In genomic region chr15:9074139-9074538, GRCm38 (mm10) we compare ENCODE assay signal across 14 mouse cellular contexts. TPM values are rescaled to one million over a fixed set of nuclear protein-coding genes. Genes with fewer than 3 reads are reported as not detected.
A peak's percentile ranks its signal among the peaks of the same experiment; 100 is the strongest.
DNase-seq lines count a peak whose midpoint lies in the region; ATAC-seq and TF ChIP-seq lines count a peak whose summit lies in the region.
"Had no signal": no experiment of that assay in that cellular context is flagged by ENCODE, and none has a peak within 500 bp of the region (broad histone marks: within the 10 kb centered on the region; RNA-seq: fewer than 3 reads in every experiment).

No protein-coding gene starts in this region.

- H3K4me3 ChIP-seq in heart, postnatal 0 days (ENCODE audit: low read depth, low read length) = no peak overlapping the region
- no peak overlapping the region for H3K4me3 ChIP-seq in midbrain, embryonic 13.5 days (replicated peaks)
- no peak overlapping the region for H3K4me3 ChIP-seq in midbrain, embryonic 11.5 days (ENCODE audit: low read depth, low read length)
- 0 out of 2 replicates have a peak overlapping the region, but pooled peaks have one; percentile 81 for H3K4me3 ChIP-seq in intestine, embryonic 15.5 days (replicated peaks)
- peak overlapping the region; percentile 100 for H3K4me3 ChIP-seq in liver, embryonic 16.5 days (ENCODE audit: low read depth, low read length)

- H3K27ac ChIP-seq in heart, postnatal 0 days (ENCODE audit: low read depth) = peak overlapping the region; percentile 96
- no peak overlapping the region for H3K27ac ChIP-seq in midbrain, embryonic 13.5 days
- H3K27ac ChIP-seq in midbrain, embryonic 11.5 days (ENCODE audit: low read depth, low read length) = no peak overlapping the region
- no peak overlapping the region for H3K27ac ChIP-seq in intestine, embryonic 15.5 days
- peak overlapping the region; percentile 98 for H3K27ac ChIP-seq in liver, embryonic 16.5 days (ENCODE audit: low read length)
- H3K27ac ChIP-seq: embryonic facial prominence, embryonic 13.5 days; midbrain, embryonic 10.5 days had no signal

- H3K4me1 ChIP-seq in heart, postnatal 0 days (ENCODE audit: control insufficient read depth, insufficient read depth) = peaks cover 58% of the 10 kb centered on the region
- H3K4me1 ChIP-seq in midbrain, embryonic 13.5 days (replicated peaks) = peaks cover 47% of the 10 kb centered on the region
- peaks cover 37% of the 10 kb centered on the region for H3K4me1 ChIP-seq in midbrain, embryonic 11.5 days (ENCODE audit: control insufficient read depth, insufficient read depth, low read length)
- H3K4me1 ChIP-seq in intestine, embryonic 15.5 days (replicated peaks) = peaks cover 19% of the 10 kb centered on the region
- H3K4me1 ChIP-seq in liver, embryonic 16.5 days (ENCODE audit: control insufficient read depth, low read depth, low read length) = peaks cover 52% of the 10 kb centered on the region

- no peak overlapping the region for H3K9ac ChIP-seq in heart, postnatal 0 days (replicated peaks; ENCODE audit: low read depth, low read length)
- no peak overlapping the region for H3K9ac ChIP-seq in midbrain, embryonic 13.5 days (replicated peaks)
- H3K9ac ChIP-seq in midbrain, embryonic 11.5 days (ENCODE audit: low read length) = no peak overlapping the region
- H3K9ac ChIP-seq in intestine, embryonic 15.5 days = no peak overlapping the region
- H3K9ac ChIP-seq in liver, embryonic 16.5 days (ENCODE audit: low read depth, low read length) = peak overlapping the region; percentile 100
- H3K9ac ChIP-seq: embryonic facial prominence, embryonic 13.5 days had no signal

- TF ChIP-seq EP300 in heart, postnatal 0 days (IDR thresholded peaks at IDR 0.05; ENCODE audit: low read depth) = no peak

- no peak for DNase-seq in heart, postnatal 0 days (ENCODE audit: low spot score)
- no peak for DNase-seq in heart, adult 8-10 months (ENCODE audit: low spot score)
- no peak for DNase-seq in midbrain, embryonic 11.5 days (ENCODE audit: low spot score, missing footprints)
- no peak for DNase-seq in urinary bladder, postnatal 10 days (ENCODE audit: low spot score)
- DNase-seq in ovary, postnatal 14 days (ENCODE audit: low spot score) = no peak
- DNase-seq: cerebellum, postnatal 10 days; gastrocnemius, postnatal 25 days had no signal

- WGBS in heart, postnatal 0 days = 21% methylated on average over 2 of the region's 2 CpGs
- WGBS in midbrain, embryonic 13.5 days = 29% methylated on average over 2 of the region's 2 CpGs
- WGBS in midbrain, embryonic 11.5 days = 47% methylated on average over 2 of the region's 2 CpGs
- 14% methylated on average over 2 of the region's 2 CpGs for WGBS in intestine, embryonic 15.5 days
- 7% methylated on average over 2 of the region's 2 CpGs for WGBS in liver, embryonic 16.5 days (ENCODE audit: insufficient replicate concordance)

- H3K9me3 ChIP-seq in heart, postnatal 0 days (replicated peaks; ENCODE audit: control insufficient read depth, low read length) = no peaks in the 10 kb centered on the region
- H3K9me3 ChIP-seq in midbrain, embryonic 13.5 days = no peaks in the 10 kb centered on the region
- H3K9me3 ChIP-seq in midbrain, embryonic 11.5 days (ENCODE audit: control insufficient read depth, low read length) = no peaks in the 10 kb centered on the region
- no peaks in the 10 kb centered on the region for H3K9me3 ChIP-seq in intestine, embryonic 15.5 days
- H3K9me3 ChIP-seq in liver, embryonic 16.5 days (replicated peaks; ENCODE audit: control insufficient read depth, low read length) = no peaks in the 10 kb centered on the region
- H3K9me3 ChIP-seq: embryonic facial prominence, embryonic 13.5 days; midbrain, embryonic 10.5 days had no signal

- TF ChIP-seq CTCF in heart, postnatal 0 days (IDR thresholded peaks at IDR 0.05; ENCODE audit: low read depth) = no peak

- peak overlapping the region; percentile 90; the same call in 1 of the 2 replicates for H3K4me2 ChIP-seq in heart, postnatal 0 days (ENCODE audit: low read depth, low read length)
- H3K4me2 ChIP-seq in midbrain, embryonic 13.5 days (replicated peaks) = 0 out of 2 replicates have a peak overlapping the region, but pooled peaks have one; percentile 61
- H3K4me2 ChIP-seq in midbrain, embryonic 11.5 days = no peak overlapping the region
- peak overlapping the region; percentile 70; the same call in 1 of the 2 replicates for H3K4me2 ChIP-seq in intestine, embryonic 15.5 days (replicated peaks)
- peak overlapping the region; percentile 89 for H3K4me2 ChIP-seq in liver, embryonic 16.5 days (ENCODE audit: low read depth, low read length)

- H3K27me3 ChIP-seq in heart, postnatal 0 days (ENCODE audit: control insufficient read depth, insufficient read depth, low read length) = no peaks in the 10 kb centered on the region
- H3K27me3 ChIP-seq in midbrain, embryonic 13.5 days = no peaks in the 10 kb centered on the region
- H3K27me3 ChIP-seq in midbrain, embryonic 11.5 days (ENCODE audit: control insufficient read depth, insufficient read depth, low read length) = no peaks in the 10 kb centered on the region
- H3K27me3 ChIP-seq in intestine, embryonic 15.5 days (replicated peaks) = no peaks in the 10 kb centered on the region
- no peaks in the 10 kb centered on the region for H3K27me3 ChIP-seq in liver, embryonic 16.5 days (ENCODE audit: control insufficient read depth, insufficient read depth, low read depth, low read length)
- H3K27me3 ChIP-seq: embryonic facial prominence, embryonic 13.5 days had no signal

- no peak for ATAC-seq in heart, postnatal 0 days (ENCODE audit: insufficient read depth, low read depth)
- no peak for ATAC-seq in midbrain, embryonic 13.5 days
- no peak for ATAC-seq in midbrain, embryonic 11.5 days (ENCODE audit: low FRiP score)
- no peak for ATAC-seq in intestine, embryonic 15.5 days
- no peak for ATAC-seq in liver, embryonic 16.5 days (ENCODE audit: low read depth)
- ATAC-seq: forebrain, embryonic 16.5 days; hindbrain, postnatal 0 days had no signal

- no peaks in the 10 kb centered on the region for H3K36me3 ChIP-seq in heart, postnatal 0 days (replicated peaks; ENCODE audit: control insufficient read depth, insufficient read depth, low read length)
- H3K36me3 ChIP-seq in midbrain, embryonic 13.5 days = no peaks in the 10 kb centered on the region
- H3K36me3 ChIP-seq in midbrain, embryonic 11.5 days (ENCODE audit: control insufficient read depth, insufficient read depth, low read length) = no peaks in the 10 kb centered on the region
- no peaks in the 10 kb centered on the region for H3K36me3 ChIP-seq in intestine, embryonic 15.5 days
- no peaks in the 10 kb centered on the region for H3K36me3 ChIP-seq in liver, embryonic 16.5 days (ENCODE audit: control insufficient read depth, insufficient read depth)
- H3K36me3 ChIP-seq: embryonic facial prominence, embryonic 13.5 days; midbrain, embryonic 10.5 days had no signal

RNA-seq across cellular contexts. Expression of gene Nadk2, which starts 3.1 kb away (rescaled TPM):
- total RNA-seq in heart, postnatal 0 days (2014; rRNA removed; ENCODE audit: low replicate concordance) = 41.6 and 77.7 TPM in 2 replicates
- polyA plus RNA-seq in heart, postnatal 0 days (2015; fragmentation: Nextera tagmentation; extraction: Ambion mirVana) = 33.4 and 33.8 TPM in 2 replicates
- total RNA-seq in heart, adult 8-10 months (2022) = 10 to 100 TPM; 71.5 to 94.8 (median 72.6) TPM
- polyA plus RNA-seq in midbrain, embryonic 13.5 days (2015; fragmentation: Nextera tagmentation; extraction: Ambion mirVana) = 27.2 and 27.4 TPM in 2 replicates
- 36.8 and 43.6 TPM in 2 replicates for polyA plus RNA-seq in midbrain, embryonic 11.5 days (2014; fragmentation: Nextera tagmentation; extraction: Ambion mirVana)
- 49.0 and 50.4 TPM in 2 replicates for polyA plus RNA-seq in intestine, embryonic 15.5 days (2015; fragmentation: Nextera tagmentation; extraction: Ambion mirVana)
- 85.7 and 88.8 TPM in 2 replicates for polyA plus RNA-seq in liver, embryonic 16.5 days (2015; fragmentation: Nextera tagmentation; extraction: Ambion mirVana)

Comparison
In these comparisons a context has a peak if more than half of its experiments do, and no peak if none do; other contexts are left out.
1. H3K27ac ChIP-seq: peak in heart, postnatal 0 days (single experiment) and liver, embryonic 16.5 days (single experiment); none in midbrain, embryonic 13.5 days (single experiment), midbrain, embryonic 11.5 days (single experiment) and intestine, embryonic 15.5 days (single experiment).
2. H3K4me3 ChIP-seq: peak in intestine, embryonic 15.5 days (single experiment) and liver, embryonic 16.5 days (single experiment); none in heart, postnatal 0 days (single experiment), midbrain, embryonic 13.5 days (single experiment) and midbrain, embryonic 11.5 days (single experiment).